Mouse (Mus musculus): ENCODE results near the gene Slc46a3.

Gene Slc46a3

GRCm38 (mm10) chr5:147845319-147845718 lies 49.3 kb downstream of the Slc46a3 start:
- DNase-seq (ENCODE audit: low read depth, low spot score) = no peak

- DNase-seq (ENCODE audit: low read depth, low spot score) = no peak
These were observed 51.3 kb downstream of the Slc46a3 start for GRCm38 (mm10) chr5:147843340-147843739.

GRCm38 (mm10) chr5:147839418-147839817 lies 55.2 kb downstream of the Slc46a3 start:
- DNase-seq (ENCODE audit: low read depth, low spot score) = no peak

- no peak for DNase-seq (ENCODE audit: low read depth, low spot score)
These were observed 59.6 kb downstream of the Slc46a3 start for GRCm38 (mm10) chr5:147834841-147835500.

- no peak for DNase-seq (ENCODE audit: low read depth, low spot score)
These were observed 61.8 kb downstream of the Slc46a3 start for GRCm38 (mm10) chr5:147832842-147833241.

- DNase-seq (ENCODE audit: low read depth, low spot score) = no peak
These were observed 65.8 kb downstream of the Slc46a3 start for GRCm38 (mm10) chr5:147828846-147829245.
